Comparison of ENCODE assay signal across 17 mouse cellular contexts in genomic region chr2:71800798-71801197, GRCm38 (mm10). TPM values are rescaled to one million over a fixed set of nuclear protein-coding genes. Genes with fewer than 3 reads are reported as not detected.
DNase-seq lines count a peak whose midpoint lies in the region; ATAC-seq and TF ChIP-seq lines count a peak whose summit lies in the region.
"Had no signal": no experiment of that assay in that cellular context is flagged by ENCODE, and none has a peak within 500 bp of the region (broad histone marks: within the 10 kb centered on the region; RNA-seq: fewer than 3 reads in every experiment).

No protein-coding gene starts in this region.

- intact Hi-C loops in gastrocnemius, adult 2 months (cut with DNase I) = no loop called here
- intact Hi-C loops in gastrocnemius, postnatal 14 days (cut with DNase I; ENCODE audit: low total_unique reads) = no loop called here
- intact Hi-C loops in left cerebral cortex, postnatal 10 days (cut with DNase I) = no loop called here

- H3K4me1 ChIP-seq in thymus, adult 2 months (replicated peaks; ENCODE audit: control insufficient read depth, insufficient read depth, low read length) = peaks cover 16% of the 10 kb centered on the region
- peaks cover 9% of the 10 kb centered on the region for H3K4me1 ChIP-seq in midbrain, embryonic 10.5 days

- H3K4me3 ChIP-seq in gastrocnemius, adult 2 months = no peak overlapping the region
- 0 out of 2 replicates have a peak overlapping the region, but pooled peaks have one; percentile 11 for H3K4me3 ChIP-seq in thymus, adult 2 months (ENCODE audit: control insufficient read depth, insufficient read depth, low read length)
- H3K4me3 ChIP-seq in midbrain, embryonic 10.5 days = no peak overlapping the region
- H3K4me3 ChIP-seq: embryonic facial prominence, embryonic 12.5 days; left cerebral cortex, adult 2 months; limb, embryonic 13.5 days had no signal

- ATAC-seq in megakaryocyte progenitor cell, adult 5-6 weeks (replicated peaks; ENCODE audit: poor library complexity) = peak; percentile 52
- ATAC-seq: hindbrain, postnatal 0 days had no signal

- no peak for TF ChIP-seq CTCF in gastrocnemius, adult 2 months (IDR thresholded peaks at IDR 0.05)
- TF ChIP-seq CTCF in thymus, adult 2 months (IDR thresholded peaks at IDR 0.05; ENCODE audit: borderline replicate concordance, control insufficient read depth, extremely low read depth, insufficient read depth, low read length, poor library complexity) = no peak

- no peak for DNase-seq in gastrocnemius, adult 2 months
- no peak for DNase-seq in gastrocnemius, postnatal 14 days
- DNase-seq in thymus, adult 2 months = no peak
- DNase-seq in thymus, postnatal 36 days = no peak
- DNase-seq in right cerebral cortex, postnatal 25 days = no peak
- no peak for DNase-seq in left cerebral cortex, postnatal 10 days (ENCODE audit: extremely low spot score in 1 of 2, low spot score in 2 of 2)
- no peak for DNase-seq in midbrain, embryonic 10.5 days (ENCODE audit: low spot score)
- DNase-seq: cerebellum, postnatal 36 days; heart, postnatal 14 days; kidney, postnatal 25 days; lung, postnatal 4 days; right cerebral cortex, adult 18-20 months had no signal

- H3K27ac ChIP-seq in gastrocnemius, adult 2 months = peak overlapping the region; percentile 66
- H3K27ac ChIP-seq in thymus, adult 2 months (ENCODE audit: control insufficient read depth, insufficient read depth, low read length) = peak overlapping the region; percentile 40; the same call in 1 of the 2 replicates
- no peak overlapping the region for H3K27ac ChIP-seq in midbrain, embryonic 10.5 days (replicated peaks)
- H3K27ac ChIP-seq: embryonic facial prominence, embryonic 12.5 days; hindbrain, postnatal 0 days; left cerebral cortex, adult 2 months; limb, embryonic 13.5 days had no signal

- H3K36me3 ChIP-seq in thymus, adult 2 months (ENCODE audit: control insufficient read depth, insufficient read depth, low read length) = no peaks in the 10 kb centered on the region
- no peaks in the 10 kb centered on the region for H3K36me3 ChIP-seq in midbrain, embryonic 10.5 days
- H3K36me3 ChIP-seq: embryonic facial prominence, embryonic 12.5 days; limb, embryonic 13.5 days had no signal

- H3K27me3 ChIP-seq in thymus, adult 2 months (ENCODE audit: control insufficient read depth, insufficient read depth, low read length) = no peaks in the 10 kb centered on the region
- H3K27me3 ChIP-seq in midbrain, embryonic 10.5 days (ENCODE audit: low read depth, poor library complexity, severe bottlenecking) = no peaks in the 10 kb centered on the region
- H3K27me3 ChIP-seq: embryonic facial prominence, embryonic 12.5 days; limb, embryonic 13.5 days had no signal

- no peak for TF ChIP-seq POLR2A in thymus, adult 2 months (IDR thresholded peaks at IDR 0.05; ENCODE audit: control insufficient read depth, extremely low read depth, insufficient read depth, low read length, poor library complexity)

- WGBS in thymus, adult 2 months = 21% methylated on average over 6 of the region's 6 CpGs
- 87% methylated on average over 6 of the region's 6 CpGs for WGBS in midbrain, embryonic 10.5 days

- H3K9me3 ChIP-seq in midbrain, embryonic 10.5 days (replicated peaks) = no peaks in the 10 kb centered on the region
- H3K9me3 ChIP-seq: embryonic facial prominence, embryonic 12.5 days; limb, embryonic 13.5 days had no signal

RNA-seq across cellular contexts. Expression of gene Itga6, which starts 55.4 kb away (rescaled TPM):
- 10 to 100 TPM; 13.1 to 21.8 TPM for total RNA-seq in gastrocnemius, adult 2 months (2021)
- total RNA-seq in gastrocnemius, postnatal 14 days (2021) = 10 to 100 TPM; 33.2 to 40.0 TPM
- polyA plus RNA-seq in thymus, adult 2 months (2012; rRNA removed) = 38.2 and 38.8 TPM in 2 replicates
- total RNA-seq in megakaryocyte progenitor cell, adult 5-6 weeks (2015) = 41.8 and 50.9 TPM in 2 replicates
- total RNA-seq in megakaryocyte progenitor cell, adult 5-6 weeks (2017) = 34.7 and 45.8 TPM in 2 replicates
- total RNA-seq in left cerebral cortex, postnatal 10 days (2021) = 10 to 100 TPM; 23.2 to 29.1 TPM
- polyA plus RNA-seq in midbrain, embryonic 10.5 days (2016; fragmentation: Nextera tagmentation; extraction: Ambion mirVana) = 25.3 and 34.3 TPM in 2 replicates
